Mouse (Mus musculus) heart, embryonic 14.5 days (tissue): ENCODE data around the gene Smad3. TPM values are rescaled to one million over a fixed set of nuclear protein-coding genes. Genes with fewer than 3 reads are reported as not detected.

ENCODE experiments used
- ATAC-seq: fragments of 200-750 bp; cut with Nextera tagmentation; 2 replicates; pipeline ENCODE4 v1.8.0; 2017; ENCODE audit warnings: low read depth, moderate TSS enrichment; ENCODE audit not compliant: insufficient number of reproducible peaks, insufficient read depth, low FRiP score
- H3K27ac ChIP-seq, 2 experiments: fragments of 200-500 bp in 1 of 2; fragments of 300-500 bp in 1 of 2; sonication (generic) in 1 of 2; replicated peaks in 1 of 2; 2 replicates each; pipeline ENCODE4 v1.5.1; 2012 to 2014; ENCODE audit warnings: low read depth in 2 of 2, low read length in 2 of 2, control low read depth in 1 of 2, mild to moderate bottlenecking in 1 of 2, mixed read lengths in 1 of 2; ENCODE audit not compliant: control insufficient read depth in 1 of 2, insufficient read depth in 1 of 2
- H3K27me3 ChIP-seq: fragments of 300-500 bp; sonication (generic); 2 replicates; pipeline ENCODE4 v1.6.1; 2014; ENCODE audit warnings: mild to moderate bottlenecking, low read length, control low read depth; ENCODE audit not compliant: control insufficient read depth, insufficient read depth
- H3K36me3 ChIP-seq: fragments of 300-500 bp; sonication (generic); 2 replicates; pipeline ENCODE4 v1.6.1; 2014; ENCODE audit warnings: mild to moderate bottlenecking, control low read depth, low read length, mixed read lengths; ENCODE audit not compliant: control insufficient read depth, insufficient read depth
- H3K4me1 ChIP-seq, 2 experiments: fragments of 200-500 bp in 1 of 2; fragments of 300-500 bp in 1 of 2; sonication (generic) in 1 of 2; 2 replicates each; pipeline ENCODE4 v1.6.1; 2012 to 2014; ENCODE audit warnings: low read length in 2 of 2, control low read depth in 1 of 2, mixed read lengths in 1 of 2; ENCODE audit not compliant: control insufficient read depth in 2 of 2, insufficient read depth in 2 of 2
- H3K4me2 ChIP-seq: fragments of 300-500 bp; sonication (generic); 2 replicates; pipeline ENCODE4 v1.6.1; 2014; ENCODE audit warnings: mild to moderate bottlenecking, low read length
- H3K4me3 ChIP-seq, 2 experiments: fragments of 200-500 bp in 1 of 2; fragments of 300-500 bp in 1 of 2; sonication (generic) in 1 of 2; 2 replicates each; pipeline ENCODE4 v1.5.1; 2012 to 2014; ENCODE audit warnings: low read length in 2 of 2, mild to moderate bottlenecking in 2 of 2, control low read depth in 1 of 2, low read depth in 1 of 2, moderate library complexity in 1 of 2; ENCODE audit not compliant: control insufficient read depth in 1 of 2, insufficient read depth in 1 of 2
- H3K9ac ChIP-seq: fragments of 300-500 bp; sonication (generic); 2 replicates; pipeline ENCODE4 v1.6.1; 2014; ENCODE audit warnings: mild to moderate bottlenecking, low read length
- H3K9me3 ChIP-seq: fragments of 300-500 bp; sonication (generic); 2 replicates; pipeline ENCODE4 v1.6.1; 2016; ENCODE audit warnings: low read length, control low read depth; ENCODE audit not compliant: control insufficient read depth
- WGBS: fragments of 180-500 bp; shearing (Covaris S2); extraction: QIAGEN DNeasy Blood & Tissue Kit; methylation state at CpG from one replicate; pipeline ENCODE4 v1.1.7; 2014; 5-methylcytosine and 5-hydroxymethylcytosine counted together
- polyA plus RNA-seq: library from polyadenylated mRNA; unstranded; fragments of >200 nt; fragmentation: Nextera tagmentation; extraction: Ambion mirVana; gene quantifications from 2 replicates; pipeline ENCODE4 v1.2.1, GENCODE M21; 2014

Gene Smad3
- polyA plus RNA-seq, 1 experiment from 2014 or later: 10.4 TPM

- Histone ChIP-seq H3K27me3 (no peaks in the 10 kb centered on the region), H3K9me3 (0 out of 2 replicates have a peak, but pooled peaks cover 3% of the 10 kb centered on the region), H3K4me3 (no peak overlapping the region), H3K9ac (no peak overlapping the region), H3K4me2 (no peak overlapping the region), H3K36me3 (peaks cover 20% of the 10 kb centered on the region), H3K27ac (no peak overlapping the region), H3K4me1 (peaks cover 17 to 41% of the 10 kb centered on the region in 2 experiments)
- ATAC-seq: no peak
- 15% methylated on average over 1 of the region's 1 CpGs for WGBS
Measured at GRCm38 (mm10) chr9:63613569-63613968, 144.2 kb downstream of the Smad3 start.

DNA sequence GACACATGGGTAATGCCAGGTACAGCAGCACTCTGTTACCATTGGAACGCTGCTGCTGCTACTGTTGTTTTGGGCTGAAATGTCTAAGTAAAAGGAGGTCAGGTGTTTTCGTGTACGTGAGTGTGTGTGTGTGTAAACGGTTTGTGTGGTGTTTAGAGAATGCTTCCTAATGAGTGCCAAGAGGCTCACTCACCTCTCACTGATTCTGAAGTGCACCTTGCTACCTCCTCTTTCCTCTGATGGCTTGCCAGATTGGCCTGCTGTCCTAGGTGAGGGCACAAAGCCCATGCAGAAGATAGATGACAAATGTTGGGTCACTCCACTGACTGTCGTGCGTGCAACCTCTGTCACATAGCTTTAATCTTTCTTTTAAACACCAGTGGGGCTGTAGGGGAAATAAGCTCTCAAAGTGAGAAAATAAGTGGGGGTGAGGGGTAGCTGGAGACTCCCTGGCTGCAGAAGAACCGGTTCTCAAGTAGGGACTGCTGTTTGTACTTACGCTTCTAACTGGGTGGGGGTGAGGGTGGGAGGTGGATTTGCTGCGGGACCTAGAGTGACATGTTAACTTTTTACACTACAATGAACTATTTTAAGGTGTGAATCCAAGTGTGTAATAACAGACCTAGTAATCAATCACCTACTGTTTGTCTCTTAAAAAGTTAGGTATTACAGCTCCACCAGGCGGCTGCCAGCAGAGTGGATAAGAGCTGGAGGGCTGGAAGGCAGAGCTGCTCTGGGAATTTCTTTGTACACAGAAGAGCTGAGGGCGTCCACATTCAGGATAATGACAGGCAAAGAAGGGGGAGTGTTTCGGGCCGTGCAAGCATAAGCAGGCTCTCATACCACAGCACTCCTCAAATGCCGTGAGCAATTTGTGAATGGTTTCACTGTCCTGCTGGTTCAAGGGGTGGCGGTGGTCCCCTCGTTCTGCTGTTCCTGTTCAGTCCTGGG, 145.0 kb downstream of the Smad3 start:
- Histone ChIP-seq H3K4me2 (no peak overlapping the region), H3K4me1 (peaks cover 17 to 41% of the 10 kb centered on the region in 2 experiments), H3K9me3 (0 out of 2 replicates have a peak, but pooled peaks cover 3% of the 10 kb centered on the region), H3K9ac (no peak overlapping the region), H3K36me3 (peaks cover 13% of the 10 kb centered on the region), H3K4me3 (no peak overlapping the region), H3K27ac (0 out of 4 replicates have a peak overlapping the region, but pooled peaks of 1 of the 2 experiments have one; percentile 5), H3K27me3 (no peaks in the 10 kb centered on the region)
- 55% methylated on average over 16 of the region's 16 CpGs for WGBS
- ATAC-seq: no peak

- 0 out of 2 replicates have a peak, but pooled peaks have one; percentile 22 for ATAC-seq
Measured at GRCm38 (mm10) chr9:63611967-63612366, 145.8 kb downstream of the Smad3 start.

DNA sequence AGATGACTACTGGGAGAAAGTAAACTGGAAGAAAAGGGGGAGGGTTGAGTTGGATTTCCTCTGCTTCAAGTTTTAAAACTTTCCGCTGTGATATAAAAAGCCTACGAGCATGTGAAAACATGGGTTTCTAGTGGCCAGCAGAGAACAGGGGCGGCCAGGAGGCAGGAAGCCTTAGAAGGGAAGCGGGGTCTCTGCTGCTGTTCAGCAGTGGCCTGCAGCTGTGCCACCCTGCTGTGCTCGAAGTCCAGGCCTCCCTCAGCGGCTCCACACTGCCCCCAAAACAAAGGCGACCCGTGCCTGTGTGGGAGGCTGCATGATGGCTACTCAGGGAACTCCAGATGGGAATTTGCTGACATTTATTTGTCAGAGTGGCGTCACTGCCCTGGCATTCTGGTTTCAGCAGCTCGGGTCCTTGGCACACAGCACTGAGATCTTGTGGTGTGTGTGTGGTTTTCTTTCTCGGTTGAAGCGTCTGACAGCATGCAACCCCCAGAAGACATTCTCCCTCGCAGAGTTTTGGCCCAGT, 146.9 kb downstream of the Smad3 start:
- no peak overlapping the region for H3K4me3 ChIP-seq
- no peaks in the 10 kb centered on the region for H3K27me3 ChIP-seq
- peak overlapping the region; percentile 57 to 72 for H3K27ac ChIP-seq
- peaks cover 17 to 41% of the 10 kb centered on the region in 2 experiments for H3K4me1 ChIP-seq
- no peaks in the 10 kb centered on the region for H3K9me3 ChIP-seq
- no peaks in the 10 kb centered on the region for H3K36me3 ChIP-seq
- peak overlapping the region; percentile 52; the same call in 1 of the 2 replicates for H3K9ac ChIP-seq
- H3K4me2 ChIP-seq: peak overlapping the region; percentile 26
- 27% methylated on average over 12 of the region's 13 CpGs for WGBS
- ATAC-seq: peak; percentile 61

More at GRCm38 (mm10) chr9:63611967-63612366, 145.8 kb downstream of the Smad3 start:
- no peak overlapping the region for H3K4me3 ChIP-seq
- H3K9me3 ChIP-seq: no peaks in the 10 kb centered on the region
- peaks cover 17 to 41% of the 10 kb centered on the region in 2 experiments for H3K4me1 ChIP-seq
- H3K36me3 ChIP-seq: peaks cover 4% of the 10 kb centered on the region
- no peak overlapping the region for H3K9ac ChIP-seq
- H3K27me3 ChIP-seq: no peaks in the 10 kb centered on the region
- 0 out of 4 replicates have a peak overlapping the region, but pooled peaks of 1 of the 2 experiments have one; percentile 5 for H3K27ac ChIP-seq
- H3K4me2 ChIP-seq: no peak overlapping the region
- 54% methylated on average over 5 of the region's 5 CpGs for WGBS

DNA sequence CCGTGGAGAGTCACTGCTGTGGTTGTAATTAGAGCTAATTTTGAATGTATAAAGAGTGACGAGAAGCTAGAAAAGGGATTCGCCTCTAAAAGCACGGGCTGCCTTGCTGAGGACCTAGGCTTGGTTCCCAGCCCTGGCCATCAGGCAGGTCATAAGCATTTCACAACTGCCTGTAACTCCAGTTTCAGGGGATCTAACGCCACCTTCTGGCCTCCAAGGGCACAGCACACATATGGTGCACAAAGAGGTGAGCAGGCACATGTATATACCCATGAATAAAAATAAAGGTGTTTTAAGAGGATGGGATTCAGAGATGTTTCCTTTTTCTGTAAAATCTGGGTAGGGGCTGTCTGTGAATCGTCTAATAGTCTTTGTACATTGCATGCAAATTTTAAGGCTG, 147.6 kb downstream of the Smad3 start:
- no peak for ATAC-seq
- H3K27ac ChIP-seq: no peak overlapping the region
- WGBS: 91% methylated on average over 6 of the region's 6 CpGs

GRCm38 (mm10) chr9:63609776-63610175, 148.0 kb downstream of the Smad3 start:
- no peaks in the 10 kb centered on the region for H3K9me3 ChIP-seq
- ATAC-seq: no peak
- peaks cover 19 to 48% of the 10 kb centered on the region in 2 experiments for H3K4me1 ChIP-seq
- no peak overlapping the region for H3K4me3 ChIP-seq
- H3K27ac ChIP-seq: no peak overlapping the region
- H3K9ac ChIP-seq: no peak overlapping the region
- H3K36me3 ChIP-seq: no peaks in the 10 kb centered on the region
- H3K27me3 ChIP-seq: no peaks in the 10 kb centered on the region
- WGBS: 96% methylated on average over 2 of the region's 2 CpGs
- H3K4me2 ChIP-seq: no peak overlapping the region

More for the DNA sequence above, 147.6 kb downstream of the Smad3 start:
- Histone ChIP-seq H3K36me3 (no peaks in the 10 kb centered on the region), H3K9me3 (no peaks in the 10 kb centered on the region), H3K27me3 (no peaks in the 10 kb centered on the region), H3K9ac (no peak overlapping the region), H3K4me2 (no peak overlapping the region), H3K4me3 (no peak overlapping the region), H3K4me1 (peaks cover 19 to 45% of the 10 kb centered on the region in 2 experiments)

DNA sequence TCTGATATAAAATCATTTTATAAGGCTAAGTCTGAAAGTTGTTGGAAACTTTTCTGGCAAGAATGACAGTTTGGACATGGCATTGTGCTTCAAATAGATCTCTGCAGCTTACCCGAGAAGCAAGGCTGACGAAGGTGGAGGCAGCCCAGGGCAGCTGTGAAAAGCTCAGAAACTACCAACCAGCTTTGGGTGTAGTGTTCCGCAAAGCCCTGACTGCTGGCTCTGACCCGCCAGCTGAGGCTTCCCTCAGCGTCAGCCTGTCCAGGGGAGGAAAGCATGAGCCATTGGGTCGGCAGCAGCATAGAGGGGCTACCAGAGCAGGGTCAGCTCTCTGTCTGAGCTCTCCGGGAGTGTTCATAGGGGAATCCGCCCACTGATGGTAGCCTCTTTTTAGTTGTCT, 148.5 kb downstream of the Smad3 start:
- no peak for ATAC-seq
- H3K4me3 ChIP-seq: no peak overlapping the region

More for the DNA sequence above, 148.5 kb downstream of the Smad3 start:
- WGBS: 71% methylated on average over 8 of the region's 8 CpGs
- H3K9ac ChIP-seq: no peak overlapping the region
- H3K4me1 ChIP-seq: peaks cover 19 to 51% of the 10 kb centered on the region in 2 experiments
- H3K9me3 ChIP-seq: no peaks in the 10 kb centered on the region
- H3K27me3 ChIP-seq: no peaks in the 10 kb centered on the region
- no peak overlapping the region for H3K4me2 ChIP-seq
- no peaks in the 10 kb centered on the region for H3K36me3 ChIP-seq
- no peak overlapping the region for H3K27ac ChIP-seq
